Mouse (Mus musculus) 3134 (cell line): Measurements from ENCODE around the gene Dspp.

Experiments
- DNase-seq: peaks from one replicate; pipeline ENCODE4 v3.0.0-alpha.2; 2011; ENCODE audit warnings: low spot score; ENCODE audit not compliant: insufficient read length; ENCODE audit errors: extremely low read depth

Gene Dspp

DNA sequence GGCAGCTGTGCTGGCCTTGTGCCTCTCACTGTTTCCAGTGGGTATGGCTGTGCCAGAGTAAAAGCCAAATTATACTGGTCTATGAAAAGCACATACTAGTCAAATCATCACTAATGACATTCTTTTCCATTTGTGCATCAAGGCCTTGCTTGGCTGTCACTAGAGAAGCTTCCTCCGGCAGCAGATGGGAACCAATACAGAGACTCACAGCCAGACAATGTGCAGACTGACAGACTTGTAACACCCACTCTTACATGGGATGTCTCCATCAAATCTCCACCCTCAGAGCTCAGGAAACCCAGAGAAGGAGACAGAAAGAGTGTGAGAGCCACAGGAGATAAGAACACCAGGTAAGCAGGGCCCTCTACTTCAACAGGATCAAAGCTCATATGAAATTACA, 24.6 kb downstream of the Dspp start:
- DNase-seq, result no peak

DNA sequence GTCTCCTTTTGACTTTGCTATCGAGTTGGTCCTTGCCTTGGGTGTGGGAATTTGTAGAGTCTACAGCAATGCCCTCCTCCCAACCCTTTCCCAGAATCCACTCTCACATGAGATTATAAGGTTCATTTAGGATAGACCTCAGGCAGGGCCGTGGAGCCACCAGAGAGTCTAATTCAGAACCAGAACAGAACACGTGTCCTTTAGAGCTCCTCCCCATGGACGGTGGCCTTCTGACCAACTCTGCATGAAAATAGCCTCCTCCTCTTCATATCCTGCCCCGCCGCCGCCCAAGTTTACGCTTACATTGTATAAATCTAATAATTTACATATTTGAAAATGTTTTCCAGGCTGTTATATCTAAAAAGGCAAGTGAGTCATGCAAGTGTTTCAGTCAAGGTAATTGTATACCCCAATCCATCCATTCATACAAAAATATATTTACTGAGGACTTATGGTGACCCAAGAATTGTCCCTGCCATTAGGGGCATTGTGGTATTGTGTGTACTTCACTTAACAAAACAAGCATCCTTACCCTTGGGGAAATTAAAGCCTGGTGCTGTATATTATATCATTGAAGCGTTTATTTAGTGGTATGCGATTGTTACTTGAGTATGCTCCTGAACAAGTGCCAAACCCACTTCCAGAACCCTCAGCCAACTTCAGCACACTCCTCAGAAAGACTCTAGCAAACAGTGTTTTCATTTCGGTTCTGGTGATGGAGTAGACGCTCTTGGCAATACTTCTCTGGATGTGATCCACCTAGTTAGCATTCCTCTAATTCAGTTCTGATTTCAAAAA, 30.8 kb downstream of the Dspp start:
- DNase-seq, result no peak

DNA sequence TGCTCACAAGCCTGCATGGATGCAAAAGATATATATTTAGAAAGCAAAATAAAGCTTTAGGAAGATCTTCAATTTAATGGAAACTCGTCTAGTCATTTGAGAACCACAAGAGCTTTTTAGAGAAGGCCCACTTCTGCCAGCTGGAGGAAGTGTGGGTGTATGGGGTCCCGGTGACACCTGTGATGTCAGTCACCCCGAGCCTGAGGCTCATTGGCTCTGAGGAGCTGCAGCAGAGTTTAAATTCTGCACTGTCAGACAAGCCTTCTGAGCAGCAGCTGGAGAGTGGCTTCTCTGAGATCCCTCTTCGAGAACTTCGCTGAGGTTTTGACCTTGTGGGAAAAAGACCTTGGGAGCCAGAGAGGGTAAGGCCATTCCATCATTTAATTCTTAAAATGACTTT, 31.8 kb downstream of the Dspp start, which contains the start of gene Dmp1:
Dmp1 (plus strand) TSS at position 263 of the 400 bp plus-strand sequence.
- no peak for DNase-seq

GRCm38 (mm10) chr5:104212531-104212930, 42.0 kb downstream of the Dspp start:
- DNase-seq, result no peak

- DNase-seq, result no peak
Observed at GRCm38 (mm10) chr5:104218926-104219325, 48.4 kb downstream of the Dspp start.

GRCm38 (mm10) chr5:104224299-104224698, 53.8 kb downstream of the Dspp start:
- no peak for DNase-seq

GRCm38 (mm10) chr5:104224750-104225149, 54.2 kb downstream of the Dspp start:
- no peak for DNase-seq

DNA sequence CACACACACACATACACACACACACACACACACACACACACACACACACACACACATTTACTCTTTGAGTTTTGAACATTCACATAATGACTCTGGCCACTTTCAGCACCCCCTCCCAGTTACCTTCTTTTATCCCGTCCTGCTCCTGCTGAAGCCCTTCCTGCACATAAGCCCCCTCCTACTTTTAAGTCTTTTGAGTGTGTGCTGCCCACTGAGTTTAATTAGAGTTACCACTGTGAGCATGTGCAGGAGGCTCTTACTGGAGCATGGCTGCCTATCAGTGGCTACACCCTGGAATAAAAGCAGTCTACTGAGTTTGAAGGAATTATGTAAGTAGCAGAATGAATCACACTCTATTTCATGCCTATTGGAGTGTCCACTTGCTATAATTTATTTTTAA, 58.0 kb downstream of the Dspp start:
- DNase-seq, result no peak
